Mouse (Mus musculus): ENCODE results near the gene Kat2a.
"Not testable (repeated sequence)": the region's sequence is repeated elsewhere in the genome, so short reads cannot be mapped to it uniquely, and the experiment has no call there.

Kat2a gene

GRCm38 (mm10) chr11:100655589-100655988 lies 56.7 kb downstream of the Kat2a start:
- DNase-seq = not testable (repeated sequence)
